10 mouse cellular contexts compared by ENCODE assay signal in genomic region chr7:45235656-45236180, GRCm38 (mm10). TPM values are rescaled to one million over a fixed set of nuclear protein-coding genes. Genes with fewer than 3 reads are reported as not detected.
DNase-seq lines count a peak whose midpoint lies in the region; ATAC-seq and TF ChIP-seq lines count a peak whose summit lies in the region.
"Had no signal": no experiment of that assay in that cellular context is flagged by ENCODE, and none has a peak within 500 bp of the region (broad histone marks: within the 10 kb centered on the region; RNA-seq: fewer than 3 reads in every experiment).

No protein-coding gene starts in this region.

- 23% methylated on average over 17 of the region's 17 CpGs for WGBS in forebrain, embryonic 10.5 days
- 35% methylated on average over 17 of the region's 17 CpGs for WGBS in hindbrain, embryonic 15.5 days
- 26% methylated on average over 17 of the region's 17 CpGs for WGBS in midbrain, embryonic 14.5 days

- H3K4me1 ChIP-seq in forebrain, embryonic 10.5 days = peaks cover 61% of the 10 kb centered on the region
- H3K4me1 ChIP-seq in hindbrain, embryonic 15.5 days (replicated peaks) = peaks cover 24% of the 10 kb centered on the region
- peaks cover 17% of the 10 kb centered on the region for H3K4me1 ChIP-seq in midbrain, embryonic 14.5 days (ENCODE audit: control insufficient read depth, insufficient read depth, low read length)

- peaks cover 36% of the 10 kb centered on the region for H3K36me3 ChIP-seq in forebrain, embryonic 10.5 days (replicated peaks)
- no peaks in the 10 kb centered on the region for H3K36me3 ChIP-seq in hindbrain, embryonic 15.5 days
- H3K36me3 ChIP-seq in midbrain, embryonic 14.5 days (ENCODE audit: control insufficient read depth, insufficient read depth, low read length) = 0 out of 2 replicates have a peak, but pooled peaks cover 5% of the 10 kb centered on the region

- TF ChIP-seq CTCF in left cerebral cortex, adult 2 months (IDR thresholded peaks at IDR 0.05) = no peak

- H3K9ac ChIP-seq in hindbrain, embryonic 15.5 days = no peak overlapping the region
- 0 out of 2 replicates have a peak overlapping the region, but pooled peaks have one; percentile 23 for H3K9ac ChIP-seq in midbrain, embryonic 14.5 days (replicated peaks; ENCODE audit: low read length)

- H3K27ac ChIP-seq in left cerebral cortex, adult 2 months = peak overlapping the region; percentile 47
- H3K27ac ChIP-seq in forebrain, embryonic 10.5 days = peak overlapping the region; percentile 56
- H3K27ac ChIP-seq in hindbrain, embryonic 15.5 days (replicated peaks) = no peak overlapping the region
- H3K27ac ChIP-seq in midbrain, embryonic 14.5 days (replicated peaks; ENCODE audit: low read depth, low read length) = peak overlapping the region; percentile 75

- peak; percentile 6; the same call in 1 of the 2 replicates for ATAC-seq in hindbrain, embryonic 15.5 days (ENCODE audit: low FRiP score, low read depth)
- ATAC-seq in midbrain, embryonic 14.5 days (ENCODE audit: low FRiP score, low TSS enrichment) = no peak
- ATAC-seq in inflammation-experienced regulatory T-cells, adult 6 months = no peak

- H3K4me3 ChIP-seq in left cerebral cortex, adult 2 months = no peak overlapping the region
- H3K4me3 ChIP-seq in forebrain, embryonic 10.5 days = peak overlapping the region; percentile 43
- H3K4me3 ChIP-seq in hindbrain, embryonic 15.5 days = 0 out of 2 replicates have a peak overlapping the region, but pooled peaks have one; percentile 2
- no peak overlapping the region for H3K4me3 ChIP-seq in midbrain, embryonic 14.5 days (replicated peaks; ENCODE audit: low read depth, low read length)

- H3K27me3 ChIP-seq in forebrain, embryonic 10.5 days (ENCODE audit: poor library complexity, severe bottlenecking) = peaks cover 74% of the 10 kb centered on the region
- H3K27me3 ChIP-seq in hindbrain, embryonic 15.5 days = peaks cover 27% of the 10 kb centered on the region
- peaks cover 3% of the 10 kb centered on the region; the same call in 1 of the 2 replicates for H3K27me3 ChIP-seq in midbrain, embryonic 14.5 days (ENCODE audit: control insufficient read depth, insufficient read depth, low read length)

- H3K4me2 ChIP-seq in hindbrain, embryonic 15.5 days = peak overlapping the region; percentile 39
- peak overlapping the region; percentile 36 for H3K4me2 ChIP-seq in midbrain, embryonic 14.5 days (ENCODE audit: low read length)

- H3K9me3 ChIP-seq in forebrain, embryonic 10.5 days = no peaks in the 10 kb centered on the region
- no peaks in the 10 kb centered on the region for H3K9me3 ChIP-seq in hindbrain, embryonic 15.5 days
- no peaks in the 10 kb centered on the region for H3K9me3 ChIP-seq in midbrain, embryonic 14.5 days (ENCODE audit: control insufficient read depth, low read length)
- H3K9me3 ChIP-seq: G1E had no signal

- DNase-seq in left cerebral cortex, adult 2 months (ENCODE audit: extremely low spot score in 1 of 2, low spot score in 2 of 2) = no peak
- no peak for DNase-seq in left cerebral cortex, adult 11 months (ENCODE audit: low spot score)
- DNase-seq in forebrain, embryonic 10.5 days (ENCODE audit: extremely low spot score, low spot score) = no peak
- no peak for DNase-seq in midbrain, embryonic 14.5 days
- no peak for DNase-seq in adrenal gland, postnatal 4 days (ENCODE audit: low spot score in 2 of 2)
- no peak for DNase-seq in left cerebral cortex, adult 18-20 months (ENCODE audit: low spot score in 2 of 2)
- DNase-seq: cerebellum, adult 2 months had no signal

- intact Hi-C loops in left cerebral cortex, adult 2 months (cut with DNase I) = no loop called here

RNA-seq across cellular contexts. Expression of gene Cd37, which starts 3.2 kb away (rescaled TPM):
- total RNA-seq in left cerebral cortex, adult 2 months (2021) = 1 to 10 TPM; 4.2 to 5.4 TPM
- polyA plus RNA-seq in forebrain, embryonic 10.5 days (2016; fragmentation: Nextera tagmentation; extraction: Ambion mirVana) = 1.1 TPM in 2 replicates
- polyA plus RNA-seq in hindbrain, embryonic 15.5 days (2015; fragmentation: Nextera tagmentation; extraction: Ambion mirVana) = 1.4 and 1.7 TPM in 2 replicates
- 0.76 and 1.0 TPM in 2 replicates for polyA plus RNA-seq in midbrain, embryonic 14.5 days (2014; fragmentation: Nextera tagmentation; extraction: Ambion mirVana)
- 100 to 1,000 TPM; 390 to 554 (median 476) TPM for polyA plus RNA-seq in inflammation-experienced regulatory T-cells, adult 6 months (2017; shearing (Covaris generic))
- 1 to 10 TPM; 4.1 to 6.2 TPM for total RNA-seq in adrenal gland, postnatal 4 days (2021)
- 1 to 10 TPM; 4.8 to 5.3 TPM for total RNA-seq in left cerebral cortex, adult 18-20 months (2021)

RNA-seq across cellular contexts. Expression of gene Slc6a16, which starts 5.2 kb away (rescaled TPM):
- total RNA-seq in left cerebral cortex, adult 2 months (2021) = 1 to 10 TPM; 1.9 to 2.4 TPM
- polyA plus RNA-seq in forebrain, embryonic 10.5 days (2016; fragmentation: Nextera tagmentation; extraction: Ambion mirVana) = not detected in 2 replicates
- 0.62 and 1.3 TPM in 2 replicates for polyA plus RNA-seq in hindbrain, embryonic 15.5 days (2015; fragmentation: Nextera tagmentation; extraction: Ambion mirVana)
- 0.16 and 0.54 TPM in 2 replicates for polyA plus RNA-seq in midbrain, embryonic 14.5 days (2014; fragmentation: Nextera tagmentation; extraction: Ambion mirVana)
- polyA plus RNA-seq in inflammation-experienced regulatory T-cells, adult 6 months (2017; shearing (Covaris generic)) = not detected
- under 1 TPM in 1 of 2 experiments, not detected in 1; 0.28 TPM for total RNA-seq in adrenal gland, postnatal 4 days (2021)
- total RNA-seq in left cerebral cortex, adult 18-20 months (2021) = 1 to 10 TPM; 1.7 to 1.9 TPM
- polyA plus RNA-seq: G1E had no signal

RNA-seq across cellular contexts. Expression of gene Tead2, which starts 20.2 kb away (rescaled TPM):
- 1 to 10 TPM; 3.9 to 4.1 TPM for total RNA-seq in left cerebral cortex, adult 2 months (2021)
- 337 and 380 TPM in 2 replicates for polyA plus RNA-seq in forebrain, embryonic 10.5 days (2016; fragmentation: Nextera tagmentation; extraction: Ambion mirVana)
- polyA plus RNA-seq in hindbrain, embryonic 15.5 days (2015; fragmentation: Nextera tagmentation; extraction: Ambion mirVana) = 54.2 and 69.9 TPM in 2 replicates
- 38.4 and 59.7 TPM in 2 replicates for polyA plus RNA-seq in midbrain, embryonic 14.5 days (2014; fragmentation: Nextera tagmentation; extraction: Ambion mirVana)
- 1 to 10 TPM; 2.0 to 4.2 (median 3.2) TPM for polyA plus RNA-seq in inflammation-experienced regulatory T-cells, adult 6 months (2017; shearing (Covaris generic))
- 10 to 100 TPM; 45.1 to 67.8 TPM for total RNA-seq in adrenal gland, postnatal 4 days (2021)
- total RNA-seq in left cerebral cortex, adult 18-20 months (2021) = 1 to 10 TPM; 2.1 to 4.3 TPM
- polyA plus RNA-seq: G1E had no signal

RNA-seq across cellular contexts. Expression of gene Dkkl1, which starts 23.8 kb away (rescaled TPM):
- total RNA-seq in left cerebral cortex, adult 2 months (2021) = 10 to 100 TPM; 32.4 to 33.5 TPM
- 1.0 TPM in 2 replicates for polyA plus RNA-seq in forebrain, embryonic 10.5 days (2016; fragmentation: Nextera tagmentation; extraction: Ambion mirVana)
- polyA plus RNA-seq in hindbrain, embryonic 15.5 days (2015; fragmentation: Nextera tagmentation; extraction: Ambion mirVana) = 10.8 and 11.9 TPM in 2 replicates
- 2.4 and 2.7 TPM in 2 replicates for polyA plus RNA-seq in midbrain, embryonic 14.5 days (2014; fragmentation: Nextera tagmentation; extraction: Ambion mirVana)
- polyA plus RNA-seq in inflammation-experienced regulatory T-cells, adult 6 months (2017; shearing (Covaris generic)) = 10 to 100 TPM; 17.5 to 50.4 (median 28.3) TPM
- under 1 TPM in 1 of 2 experiments, not detected in 1; 0.78 TPM for total RNA-seq in adrenal gland, postnatal 4 days (2021)
- total RNA-seq in left cerebral cortex, adult 18-20 months (2021) = 10 to 100 TPM; 33.6 to 38.3 TPM
- polyA plus RNA-seq: G1E had no signal

RNA-seq across cellular contexts. Expression of gene Ccdc155, which starts 31.0 kb away (rescaled TPM):
- total RNA-seq in left cerebral cortex, adult 2 months (2021) = 1 to 10 TPM; 6.7 to 7.5 TPM
- polyA plus RNA-seq in forebrain, embryonic 10.5 days (2016; fragmentation: Nextera tagmentation; extraction: Ambion mirVana) = 0.57 and 0.66 TPM in 2 replicates
- 0.57 and 0.77 TPM in 2 replicates for polyA plus RNA-seq in hindbrain, embryonic 15.5 days (2015; fragmentation: Nextera tagmentation; extraction: Ambion mirVana)
- polyA plus RNA-seq in midbrain, embryonic 14.5 days (2014; fragmentation: Nextera tagmentation; extraction: Ambion mirVana) = 0.33 and 0.34 TPM in 2 replicates
- polyA plus RNA-seq in inflammation-experienced regulatory T-cells, adult 6 months (2017; shearing (Covaris generic)) = under 1 TPM in 1 of 3 experiments, not detected in 2; 0.24 TPM
- total RNA-seq in adrenal gland, postnatal 4 days (2021) = under 1 TPM; 0.31 to 0.84 TPM
- 1 to 10 TPM; 4.9 to 9.7 TPM for total RNA-seq in left cerebral cortex, adult 18-20 months (2021)
- total RNA-seq: G1E had no signal
- polyA plus RNA-seq: G1E had no signal

Comparison
In these comparisons a context has a peak if more than half of its experiments do, and no peak if none do; other contexts are left out.
1. H3K4me3 ChIP-seq: peak in forebrain, embryonic 10.5 days (single experiment) and hindbrain, embryonic 15.5 days (single experiment); none in left cerebral cortex, adult 2 months (single experiment) and midbrain, embryonic 14.5 days (single experiment).
2. RNA of gene Cd37, which starts 3.2 kb away (polyA plus RNA-seq): 390 to 554 TPM in inflammation-experienced regulatory T-cells, adult 6 months; 1.4 to 1.7 TPM in hindbrain, embryonic 15.5 days, 1.1 TPM in forebrain, embryonic 10.5 days and 0.76 to 1.0 TPM in midbrain, embryonic 14.5 days; every median in the first group is over 100 times any median in the second.